Mouse (Mus musculus): ENCODE data around the gene Treml2. TPM values are rescaled to one million over a fixed set of nuclear protein-coding genes. Genes with fewer than 3 reads are reported as not detected.

The Treml2 gene
- polyA plus RNA-seq (2014; fragmentation: Nextera tagmentation; extraction: Ambion mirVana): 0.10 and 0.15 TPM in 2 replicates

DNA sequence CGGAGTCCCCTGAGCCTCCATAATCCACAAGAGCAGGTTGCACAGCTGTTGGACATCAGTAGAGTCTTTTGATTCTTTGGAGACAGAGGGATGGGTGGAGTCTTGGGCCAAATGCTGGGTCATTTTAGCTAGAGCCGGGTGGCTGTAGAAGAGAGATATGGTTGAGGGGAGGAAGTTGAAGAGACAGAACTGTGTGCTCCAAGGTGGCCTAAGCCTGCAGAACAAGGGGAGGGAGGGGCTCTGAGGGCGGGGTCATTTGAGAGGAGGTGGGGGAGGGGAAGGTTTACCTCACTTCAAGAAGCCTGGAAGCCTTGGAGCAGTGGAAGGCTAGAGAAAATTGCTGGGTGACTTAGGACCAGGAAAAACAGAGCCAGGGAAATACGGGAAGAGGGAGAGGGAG, at the start of gene Treml2:
TSS of gene Treml2 (plus strand) at position 296 of the 400 bp plus-strand sequence.
- WGBS: 37% methylated on average over 3 of the region's 4 CpGs
- no peaks in the 10 kb centered on the region for H3K9me3 ChIP-seq (replicated peaks; ENCODE audit: control insufficient read depth, low read length)
- H3K27me3 ChIP-seq (ENCODE audit: control insufficient read depth, insufficient read depth, low read length): no peaks in the 10 kb centered on the region
- no peak within 1 kb of the TSS for H3K27ac ChIP-seq (replicated peaks; ENCODE audit: low read depth, low read length)
- H3K4me3 ChIP-seq (ENCODE audit: low read depth, low read length): no peak within 1 kb of the TSS
- H3K9ac ChIP-seq (replicated peaks; ENCODE audit: low read length): no peak within 1 kb of the TSS
- H3K36me3 ChIP-seq (replicated peaks; ENCODE audit: control insufficient read depth, insufficient read depth, low read depth, low read length): no peaks in the 10 kb centered on the region
- no peaks in the 10 kb centered on the region for H3K4me1 ChIP-seq (ENCODE audit: control insufficient read depth, insufficient read depth, low read length)
- no peak within 1 kb of the TSS for H3K4me2 ChIP-seq (ENCODE audit: low read depth, low read length)
- ATAC-seq (replicated peaks; ENCODE audit: insufficient number of reproducible peaks, low FRiP score, low TSS enrichment, low read depth): no peak
- DNase-seq (ENCODE audit: low spot score): peak; percentile 47

DNA sequence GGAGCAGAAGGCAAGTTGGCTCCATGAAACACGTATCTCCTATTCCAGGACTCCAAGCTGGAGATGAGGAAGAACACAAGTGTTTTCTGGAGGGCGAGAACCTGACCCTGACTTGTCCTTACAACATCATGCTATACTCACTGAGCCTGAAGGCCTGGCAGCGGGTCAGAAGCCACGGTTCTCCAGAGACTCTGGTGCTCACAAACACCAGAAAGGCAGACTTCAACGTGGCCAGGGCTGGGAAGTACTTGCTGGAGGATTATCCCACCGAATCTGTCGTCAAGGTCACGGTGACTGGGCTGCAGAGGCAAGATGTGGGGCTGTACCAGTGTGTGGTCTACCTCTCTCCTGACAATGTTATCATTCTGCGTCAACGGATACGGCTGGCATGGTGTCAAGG, 49.8 kb upstream of the Treml2 start:
- Histone ChIP-seq H3K4me1 (ENCODE audit: control insufficient read depth, insufficient read depth, low read length) (no peaks in the 10 kb centered on the region), H3K27me3 (ENCODE audit: control insufficient read depth, insufficient read depth, low read length) (no peaks in the 10 kb centered on the region), H3K9ac (replicated peaks; ENCODE audit: low read length) (no peak overlapping the region), H3K9me3 (replicated peaks; ENCODE audit: control insufficient read depth, low read length) (no peaks in the 10 kb centered on the region), H3K4me3 (ENCODE audit: low read depth, low read length) (no peak overlapping the region), H3K27ac (replicated peaks; ENCODE audit: low read depth, low read length) (no peak overlapping the region), H3K36me3 (replicated peaks; ENCODE audit: control insufficient read depth, insufficient read depth, low read depth, low read length) (no peaks in the 10 kb centered on the region), H3K4me2 (ENCODE audit: low read depth, low read length) (no peak overlapping the region)
- WGBS: 85% methylated on average over 11 of the region's 11 CpGs
- DNase-seq (ENCODE audit: low spot score) (no peak), ATAC-seq (replicated peaks; ENCODE audit: insufficient number of reproducible peaks, low FRiP score, low TSS enrichment, low read depth) (no peak)

DNA sequence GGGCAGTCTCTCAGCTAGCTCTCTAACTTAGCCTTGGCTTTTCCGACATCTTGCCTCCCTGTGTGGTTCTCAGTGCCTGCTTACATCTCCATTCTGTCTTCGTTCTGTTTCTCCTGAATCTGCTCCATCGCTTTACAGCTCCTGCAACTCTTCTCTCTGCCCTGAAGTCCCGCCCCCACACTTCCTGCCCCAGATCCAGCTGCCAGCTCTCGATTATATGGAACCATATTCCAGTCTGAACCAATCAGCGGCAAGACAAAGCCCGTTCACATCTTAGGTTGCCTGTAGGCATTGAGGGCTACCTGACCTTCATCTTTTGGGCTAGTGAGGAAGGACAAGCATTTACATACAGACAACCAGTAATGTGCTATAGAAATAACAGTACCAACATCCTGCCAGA, 48.7 kb upstream of the Treml2 start:
- Histone ChIP-seq H3K27ac (replicated peaks; ENCODE audit: low read depth, low read length) (no peak overlapping the region), H3K4me2 (ENCODE audit: low read depth, low read length) (no peak overlapping the region)
- DNase-seq (ENCODE audit: low spot score): no peak

DNA sequence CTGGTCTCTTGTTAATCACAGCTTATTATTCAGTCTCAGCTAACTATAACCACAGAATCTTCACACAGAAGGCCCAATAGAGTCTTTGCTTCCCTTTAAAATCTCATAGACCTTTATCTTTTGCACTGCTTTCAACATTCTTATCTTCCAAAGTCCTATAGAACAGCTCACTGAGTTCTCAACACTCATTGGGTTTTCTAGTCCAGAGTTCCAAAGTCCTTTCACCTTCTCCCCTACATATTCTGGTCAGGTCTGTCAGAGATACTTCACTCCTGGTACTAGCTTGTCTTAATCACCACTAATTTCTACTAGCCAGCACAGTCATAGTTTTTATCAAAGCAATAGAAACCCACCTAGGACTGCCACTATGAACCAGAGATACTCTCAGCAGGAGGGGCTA, 42.7 kb upstream of the Treml2 start:
- DNase-seq (ENCODE audit: low spot score) (no peak), ATAC-seq (replicated peaks; ENCODE audit: insufficient number of reproducible peaks, low FRiP score, low TSS enrichment, low read depth) (no peak)
- no peaks in the 10 kb centered on the region for H3K36me3 ChIP-seq (replicated peaks; ENCODE audit: control insufficient read depth, insufficient read depth, low read depth, low read length)
- no peak overlapping the region for H3K4me3 ChIP-seq (ENCODE audit: low read depth, low read length)
- no peak overlapping the region for H3K27ac ChIP-seq (replicated peaks; ENCODE audit: low read depth, low read length)
- H3K27me3 ChIP-seq (ENCODE audit: control insufficient read depth, insufficient read depth, low read length): no peaks in the 10 kb centered on the region
- H3K9ac ChIP-seq (replicated peaks; ENCODE audit: low read length): no peak overlapping the region
- no peaks in the 10 kb centered on the region for H3K4me1 ChIP-seq (ENCODE audit: control insufficient read depth, insufficient read depth, low read length)
- H3K4me2 ChIP-seq (ENCODE audit: low read depth, low read length): no peak overlapping the region
- no peaks in the 10 kb centered on the region for H3K9me3 ChIP-seq (replicated peaks; ENCODE audit: control insufficient read depth, low read length)

More for the DNA sequence above, 48.7 kb upstream of the Treml2 start:
- Histone ChIP-seq H3K4me3 (ENCODE audit: low read depth, low read length) (no peak overlapping the region), H3K36me3 (replicated peaks; ENCODE audit: control insufficient read depth, insufficient read depth, low read depth, low read length) (no peaks in the 10 kb centered on the region), H3K9me3 (replicated peaks; ENCODE audit: control insufficient read depth, low read length) (no peaks in the 10 kb centered on the region), H3K9ac (replicated peaks; ENCODE audit: low read length) (no peak overlapping the region), H3K27me3 (ENCODE audit: control insufficient read depth, insufficient read depth, low read length) (no peaks in the 10 kb centered on the region), H3K4me1 (ENCODE audit: control insufficient read depth, insufficient read depth, low read length) (no peaks in the 10 kb centered on the region)
- no peak for ATAC-seq (replicated peaks; ENCODE audit: insufficient number of reproducible peaks, low FRiP score, low TSS enrichment, low read depth)
- 84% methylated on average over 7 of the region's 7 CpGs for WGBS

DNA sequence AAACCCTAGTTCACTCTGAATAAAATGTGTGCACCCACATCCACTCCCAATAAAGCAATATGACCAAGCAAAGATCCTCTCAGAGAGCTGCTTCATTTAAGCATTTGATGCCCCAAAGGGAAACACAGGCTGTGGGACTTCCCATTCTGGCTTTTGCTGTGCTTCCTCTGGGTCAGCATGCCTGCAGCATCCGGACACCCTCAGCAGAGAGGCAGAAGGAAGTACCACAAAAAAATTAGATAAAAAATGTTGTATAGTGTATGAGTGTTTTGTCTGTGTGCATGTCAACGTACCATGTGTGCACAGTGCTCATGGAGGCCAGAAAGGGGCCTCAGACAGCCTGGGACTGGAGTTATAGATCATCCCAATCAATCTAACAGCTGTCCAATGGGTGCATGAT, 37.4 kb upstream of the Treml2 start:
- Histone ChIP-seq H3K4me1 (ENCODE audit: control insufficient read depth, insufficient read depth, low read length) (no peaks in the 10 kb centered on the region), H3K27ac (replicated peaks; ENCODE audit: low read depth, low read length) (no peak overlapping the region), H3K4me3 (ENCODE audit: low read depth, low read length) (no peak overlapping the region), H3K36me3 (replicated peaks; ENCODE audit: control insufficient read depth, insufficient read depth, low read depth, low read length) (no peaks in the 10 kb centered on the region), H3K27me3 (ENCODE audit: control insufficient read depth, insufficient read depth, low read length) (no peaks in the 10 kb centered on the region), H3K9ac (replicated peaks; ENCODE audit: low read length) (no peak overlapping the region), H3K4me2 (ENCODE audit: low read depth, low read length) (no peak overlapping the region), H3K9me3 (replicated peaks; ENCODE audit: control insufficient read depth, low read length) (no peaks in the 10 kb centered on the region)
- ATAC-seq (replicated peaks; ENCODE audit: insufficient number of reproducible peaks, low FRiP score, low TSS enrichment, low read depth) (no peak), DNase-seq (ENCODE audit: low spot score) (no peak)
- WGBS: 86% methylated on average over 2 of the region's 2 CpGs

DNA sequence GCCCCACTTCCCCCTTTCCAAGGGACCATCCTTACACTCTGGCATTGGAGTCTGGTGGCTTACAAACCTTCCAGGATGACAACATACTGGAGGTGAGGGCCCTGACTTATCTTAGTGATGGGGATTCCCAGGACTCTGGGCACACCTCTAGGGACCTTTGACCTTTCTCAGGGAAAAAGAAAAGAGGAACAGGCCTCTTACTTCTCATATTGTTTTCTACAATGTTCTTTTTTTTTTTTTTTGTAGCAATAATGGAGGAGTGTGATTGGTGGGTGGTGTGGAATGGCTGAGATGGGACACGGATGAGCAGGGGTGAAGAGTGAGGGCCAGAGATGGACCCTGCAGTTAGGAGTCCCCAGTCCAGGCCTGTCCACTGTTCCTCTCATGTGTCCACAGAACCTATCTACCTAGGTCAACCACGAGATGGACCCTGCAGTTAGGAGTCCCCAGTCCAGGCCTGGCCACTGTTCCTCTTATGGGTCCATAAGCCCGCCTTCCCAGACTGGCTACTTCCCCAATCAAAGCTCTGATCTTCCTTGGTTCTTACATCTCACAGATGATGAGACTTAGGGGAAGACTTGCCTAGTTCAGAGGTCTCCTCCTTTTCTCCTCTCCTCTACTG, 35.4 kb upstream of the Treml2 start, which contains the start of gene Treml4:
TSS of gene Treml4 (plus strand) at position 555 of the 622 bp plus-strand sequence.
- H3K4me1 ChIP-seq (ENCODE audit: control insufficient read depth, insufficient read depth, low read length): no peaks in the 10 kb centered on the region
- H3K9ac ChIP-seq (replicated peaks; ENCODE audit: low read length): no peak within 1 kb of the TSS
- DNase-seq (ENCODE audit: low spot score) (no peak), ATAC-seq (replicated peaks; ENCODE audit: insufficient number of reproducible peaks, low FRiP score, low TSS enrichment, low read depth) (no peak)
- no peak within 1 kb of the TSS for H3K27ac ChIP-seq (replicated peaks; ENCODE audit: low read depth, low read length)
- no peak within 1 kb of the TSS for H3K4me3 ChIP-seq (ENCODE audit: low read depth, low read length)
- no peaks in the 10 kb centered on the region for H3K27me3 ChIP-seq (ENCODE audit: control insufficient read depth, insufficient read depth, low read length)
- H3K4me2 ChIP-seq (ENCODE audit: low read depth, low read length): no peak within 1 kb of the TSS
- 88% methylated on average over 3 of the region's 3 CpGs for WGBS
- no peaks in the 10 kb centered on the region for H3K9me3 ChIP-seq (replicated peaks; ENCODE audit: control insufficient read depth, low read length)
- no peaks in the 10 kb centered on the region for H3K36me3 ChIP-seq (replicated peaks; ENCODE audit: control insufficient read depth, insufficient read depth, low read depth, low read length)

DNA sequence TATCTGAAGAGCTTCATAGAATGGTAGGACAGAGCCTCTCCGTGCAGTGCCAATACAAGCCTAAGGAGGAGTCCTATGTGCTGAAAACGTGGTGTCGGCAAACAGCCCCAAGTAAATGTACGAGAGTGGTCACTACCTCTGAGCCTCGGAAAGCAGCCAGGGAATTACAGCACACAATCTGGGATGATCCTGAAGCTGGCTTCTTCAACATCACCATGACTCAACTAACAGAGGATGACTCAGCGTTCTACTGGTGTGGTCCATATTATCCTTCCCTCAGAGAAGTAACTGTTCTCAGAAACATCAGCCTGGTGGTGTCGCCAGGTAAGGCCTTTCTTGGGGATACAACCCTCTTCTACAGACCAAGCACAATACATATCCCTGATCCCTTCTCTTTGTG, 34.6 kb upstream of the Treml2 start:
- no peaks in the 10 kb centered on the region for H3K9me3 ChIP-seq (replicated peaks; ENCODE audit: control insufficient read depth, low read length)
- H3K27ac ChIP-seq (replicated peaks; ENCODE audit: low read depth, low read length): no peak overlapping the region
- no peaks in the 10 kb centered on the region for H3K36me3 ChIP-seq (replicated peaks; ENCODE audit: control insufficient read depth, insufficient read depth, low read depth, low read length)
- ATAC-seq (replicated peaks; ENCODE audit: insufficient number of reproducible peaks, low FRiP score, low TSS enrichment, low read depth) (no peak), DNase-seq (ENCODE audit: low spot score) (no peak)
- no peak overlapping the region for H3K4me2 ChIP-seq (ENCODE audit: low read depth, low read length)
- no peak overlapping the region for H3K9ac ChIP-seq (replicated peaks; ENCODE audit: low read length)
- no peaks in the 10 kb centered on the region for H3K4me1 ChIP-seq (ENCODE audit: control insufficient read depth, insufficient read depth, low read length)
- 89% methylated on average over 7 of the region's 7 CpGs for WGBS
- H3K27me3 ChIP-seq (ENCODE audit: control insufficient read depth, insufficient read depth, low read length): no peaks in the 10 kb centered on the region
- no peak overlapping the region for H3K4me3 ChIP-seq (ENCODE audit: low read depth, low read length)

DNA sequence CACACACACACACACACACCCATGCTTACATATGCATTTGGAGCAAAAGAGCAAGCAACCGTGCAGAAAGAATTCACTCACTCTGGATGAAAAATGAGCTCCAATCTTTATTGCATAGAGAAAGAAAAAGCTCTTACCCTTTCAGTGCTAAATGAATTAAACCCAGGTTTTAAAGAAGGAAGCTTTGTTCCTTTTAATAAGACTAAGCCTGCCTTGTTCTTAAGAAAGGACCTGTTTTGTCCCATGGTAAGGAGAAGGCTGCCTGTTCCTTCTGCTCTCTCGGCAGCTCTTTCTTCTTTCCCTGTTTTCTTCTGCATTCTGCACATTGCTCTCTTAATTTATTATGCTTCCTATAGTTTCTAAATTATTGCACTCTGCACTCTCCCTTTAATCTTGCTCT, 33.2 kb upstream of the Treml2 start:
- H3K27me3 ChIP-seq (ENCODE audit: control insufficient read depth, insufficient read depth, low read length): no peaks in the 10 kb centered on the region

More for the DNA sequence above, 33.2 kb upstream of the Treml2 start:
- Histone ChIP-seq H3K9me3 (replicated peaks; ENCODE audit: control insufficient read depth, low read length) (no peaks in the 10 kb centered on the region), H3K9ac (replicated peaks; ENCODE audit: low read length) (no peak overlapping the region), H3K4me2 (ENCODE audit: low read depth, low read length) (no peak overlapping the region), H3K27ac (replicated peaks; ENCODE audit: low read depth, low read length) (no peak overlapping the region), H3K4me3 (ENCODE audit: low read depth, low read length) (no peak overlapping the region), H3K36me3 (replicated peaks; ENCODE audit: control insufficient read depth, insufficient read depth, low read depth, low read length) (no peaks in the 10 kb centered on the region), H3K4me1 (ENCODE audit: control insufficient read depth, insufficient read depth, low read length) (no peaks in the 10 kb centered on the region)
- 41% methylated on average over 2 of the region's 2 CpGs for WGBS
- ATAC-seq (replicated peaks; ENCODE audit: insufficient number of reproducible peaks, low FRiP score, low TSS enrichment, low read depth) (no peak), DNase-seq (ENCODE audit: low spot score) (no peak)
